ENCODE assay signal across 8 mouse cellular contexts in genomic region chr8:109957167-109958028, GRCm38 (mm10). TPM values are rescaled to one million over a fixed set of nuclear protein-coding genes. Genes with fewer than 3 reads are reported as not detected.
A peak's percentile ranks its signal among the peaks of the same experiment; 100 is the strongest.
DNase-seq lines count a peak whose midpoint lies in the region; ATAC-seq and TF ChIP-seq lines count a peak whose summit lies in the region.

No protein-coding gene starts in this region.

- H3K9me3 ChIP-seq in liver, postnatal 0 days (ENCODE audit: low read length): no peaks in the 10 kb centered on the region

- H3K27ac ChIP-seq in heart, adult 2 months: no peak overlapping the region
- no peak overlapping the region for H3K27ac ChIP-seq in liver, postnatal 0 days (ENCODE audit: low read depth)

- H3K4me1 ChIP-seq in heart, adult 2 months (ENCODE audit: control insufficient read depth, insufficient read depth, low read length): no peaks in the 10 kb centered on the region
- H3K4me1 ChIP-seq in liver, postnatal 0 days (ENCODE audit: insufficient read depth): peaks cover 15% of the 10 kb centered on the region

- peaks cover 3% of the 10 kb centered on the region for H3K27me3 ChIP-seq in heart, adult 2 months (ENCODE audit: control insufficient read depth, insufficient read depth, low read length)
- H3K27me3 ChIP-seq in liver, postnatal 0 days (ENCODE audit: insufficient read depth, low read length): peaks cover 31% of the 10 kb centered on the region

- DNase-seq in heart, adult 11 months: peak; percentile 72
- DNase-seq in heart, adult 2 months: no peak
- peak; percentile 82 for DNase-seq in brain, embryonic 14.5 days (ENCODE audit: low read depth)
- peak; percentile 55 for DNase-seq in liver, postnatal 0 days
- DNase-seq in spleen, postnatal 36 days (ENCODE audit: low spot score in 2 of 2): peak; percentile 68 to 80
- no peak for DNase-seq in layer of hippocampus, postnatal 25 days (ENCODE audit: extremely low spot score in 1 of 2, low spot score in 1 of 2)
- no peak for DNase-seq in left cerebral cortex, postnatal 14 days (ENCODE audit: low spot score in 2 of 2)

- intact Hi-C loops in heart, adult 2 months (cut with DNase I): no loop called here
- intact Hi-C loops in left cerebral cortex, postnatal 14 days (cut with DNase I): no loop called here

- no peaks in the 10 kb centered on the region for H3K36me3 ChIP-seq in heart, adult 2 months (ENCODE audit: control insufficient read depth, insufficient read depth, low read length)
- H3K36me3 ChIP-seq in liver, postnatal 0 days (replicated peaks; ENCODE audit: insufficient read depth, low read length): no peaks in the 10 kb centered on the region

- WGBS in heart, adult 2 months: 24% methylated on average over 16 of the region's 16 CpGs
- WGBS in liver, postnatal 0 days (ENCODE audit: insufficient replicate concordance): 18% methylated on average over 16 of the region's 16 CpGs

- no peak for TF ChIP-seq CTCF in heart, adult 2 months (IDR thresholded peaks at IDR 0.05)
- peak; percentile 11; the same call in 1 of the 2 replicates for TF ChIP-seq CTCF in brain, embryonic 14.5 days (IDR thresholded peaks at IDR 0.05; ENCODE audit: borderline replicate concordance, extremely low read depth, insufficient read depth, insufficient read length)
- TF ChIP-seq CTCF in liver, postnatal 0 days (IDR thresholded peaks at IDR 0.05; ENCODE audit: low read depth): no peak

- no peak overlapping the region for H3K4me3 ChIP-seq in heart, adult 2 months
- no peak overlapping the region for H3K4me3 ChIP-seq in liver, postnatal 0 days (ENCODE audit: low read depth, low read length)

- TF ChIP-seq EP300 in heart, adult 2 months (IDR thresholded peaks at IDR 0.05; ENCODE audit: insufficient read depth, low read depth, low read length): no peak
- no peak for TF ChIP-seq EP300 in liver, postnatal 0 days (IDR thresholded peaks at IDR 0.05; ENCODE audit: low read depth)

- no peak for TF ChIP-seq POLR2A in heart, adult 2 months (IDR thresholded peaks at IDR 0.05; ENCODE audit: insufficient read depth, low read depth, low read length)
- no peak for TF ChIP-seq POLR2A in brain, embryonic 14.5 days (IDR thresholded peaks at IDR 0.05; ENCODE audit: borderline replicate concordance, extremely low read depth, insufficient read depth, insufficient read length, poor library complexity, severe bottlenecking)

- H3K79me2 ChIP-seq in heart, adult 2 months (replicated peaks; ENCODE audit: control insufficient read depth, insufficient read depth, low read length): no peaks in the 10 kb centered on the region

- peak overlapping the region; percentile 45 for H3K4me2 ChIP-seq in liver, postnatal 0 days (ENCODE audit: low read depth, low read length)

- peak; percentile 85 for ATAC-seq in inflammation-experienced regulatory T-cells, adult 6 months
- peak; percentile 44 for ATAC-seq in liver, postnatal 0 days

- no peak overlapping the region for H3K9ac ChIP-seq in heart, adult 2 months (ENCODE audit: low read depth, low read length)
- no peak overlapping the region for H3K9ac ChIP-seq in liver, postnatal 0 days (replicated peaks)

RNA-seq across cellular contexts. Expression of gene Marveld3, which starts 4.6 kb away (rescaled TPM):
- under 1 TPM; 0.11 to 0.31 TPM for total RNA-seq in heart, adult 2 months (2021)
- 0.10 and 0.12 TPM in 2 replicates for polyA plus RNA-seq in heart, adult 2 months (2012; rRNA removed)
- polyA plus RNA-seq in brain, embryonic 14.5 days (2012; rRNA removed): 0.77 and 0.79 TPM in 2 replicates
- not detected for polyA plus RNA-seq in inflammation-experienced regulatory T-cells, adult 6 months (2017; shearing (Covaris generic))
- polyA plus RNA-seq in liver, postnatal 0 days (2015; fragmentation: Nextera tagmentation; extraction: Ambion mirVana): 0.58 and 0.69 TPM in 2 replicates
- not detected for total RNA-seq in layer of hippocampus, postnatal 25 days (2021)
- total RNA-seq in left cerebral cortex, postnatal 14 days (2021): under 1 TPM in 1 of 2 experiments, not detected in 1; 0.17 TPM

RNA-seq across cellular contexts. Expression of gene Tat, which starts 32.8 kb away (rescaled TPM):
- 1 to 10 TPM in 1 of 2 experiments, under 1 TPM in 1; 0.89 to 1.1 TPM for total RNA-seq in heart, adult 2 months (2021)
- polyA plus RNA-seq in heart, adult 2 months (2012; rRNA removed): 1.3 TPM in 2 replicates
- polyA plus RNA-seq in brain, embryonic 14.5 days (2012; rRNA removed): 0.05 and 0.08 TPM in 2 replicates
- not detected for polyA plus RNA-seq in inflammation-experienced regulatory T-cells, adult 6 months (2017; shearing (Covaris generic))
- polyA plus RNA-seq in liver, postnatal 0 days (2015; fragmentation: Nextera tagmentation; extraction: Ambion mirVana): 64.5 and 108 TPM in 2 replicates
- not detected for total RNA-seq in layer of hippocampus, postnatal 25 days (2021)
- total RNA-seq in left cerebral cortex, postnatal 14 days (2021): not detected

Comparison
In these comparisons a context has a peak if more than half of its experiments do, and no peak if none do; other contexts are left out.
1. DNase-seq: peak in heart, adult 11 months (single experiment), brain, embryonic 14.5 days (single experiment), liver, postnatal 0 days (single experiment) and spleen, postnatal 36 days (2 of 2); none in heart, adult 2 months (0 of 2), layer of hippocampus, postnatal 25 days (0 of 2) and left cerebral cortex, postnatal 14 days (0 of 2).
2. RNA of gene Tat, which starts 32.8 kb away (polyA plus RNA-seq): 64.5 to 108 TPM in liver, postnatal 0 days; 1.3 TPM in heart, adult 2 months, 0.05 to 0.08 TPM in brain, embryonic 14.5 days and not detected in inflammation-experienced regulatory T-cells, adult 6 months; every median in the first group is over 10 times any median in the second.